Mouse (Mus musculus) heart, adult 11 months (tissue): ENCODE data around the gene Tbc1d8.

Experiments used
- DNase-seq: peaks from one replicate; pipeline ENCODE4 v3.0.0; 2022

Gene Tbc1d8

GRCm38 (mm10) chr1:39477064-39477463 lies 1.5 kb downstream of the Tbc1d8 start:
- DNase-seq: peak; percentile 90

- DNase-seq: no peak
These were observed 2.2 kb downstream of the Tbc1d8 start for GRCm38 (mm10) chr1:39476341-39476740.

- DNase-seq: peak; percentile 92
These were observed 4.0 kb downstream of the Tbc1d8 start for GRCm38 (mm10) chr1:39474516-39474915.

- no peak for DNase-seq
These were observed 7.2 kb downstream of the Tbc1d8 start for GRCm38 (mm10) chr1:39471298-39471902.

GRCm38 (mm10) chr1:39468982-39469381 lies 9.6 kb downstream of the Tbc1d8 start:
- DNase-seq: no peak

- peak; percentile 97 for DNase-seq
These were observed 12.0 kb downstream of the Tbc1d8 start for GRCm38 (mm10) chr1:39466526-39466925.

- no peak for DNase-seq
These were observed 13.8 kb downstream of the Tbc1d8 start for GRCm38 (mm10) chr1:39464760-39465159.

GRCm38 (mm10) chr1:39462937-39463444 lies 15.6 kb downstream of the Tbc1d8 start:
- DNase-seq: no peak

GRCm38 (mm10) chr1:39462036-39462435 lies 16.5 kb downstream of the Tbc1d8 start:
- no peak for DNase-seq

- no peak for DNase-seq
These were observed 18.1 kb downstream of the Tbc1d8 start for GRCm38 (mm10) chr1:39460495-39460894.

GRCm38 (mm10) chr1:39457887-39458874 lies 20.4 kb downstream of the Tbc1d8 start:
- DNase-seq: no peak

GRCm38 (mm10) chr1:39456421-39456853 lies 22.1 kb downstream of the Tbc1d8 start:
- no peak for DNase-seq

- no peak for DNase-seq
These were observed 23.1 kb downstream of the Tbc1d8 start for GRCm38 (mm10) chr1:39455350-39456023.

GRCm38 (mm10) chr1:39454783-39455175 lies 23.8 kb downstream of the Tbc1d8 start:
- DNase-seq: no peak

- no peak for DNase-seq
These were observed 24.3 kb downstream of the Tbc1d8 start for GRCm38 (mm10) chr1:39454108-39454782.

GRCm38 (mm10) chr1:39452203-39452602 lies 26.4 kb downstream of the Tbc1d8 start:
- DNase-seq: no peak

GRCm38 (mm10) chr1:39450069-39450728 lies 28.4 kb downstream of the Tbc1d8 start:
- DNase-seq: no peak

GRCm38 (mm10) chr1:39449251-39449790 lies 29.2 kb downstream of the Tbc1d8 start:
- DNase-seq: peak; percentile 93

GRCm38 (mm10) chr1:39448819-39449218 lies 29.7 kb downstream of the Tbc1d8 start:
- no peak for DNase-seq

GRCm38 (mm10) chr1:39448238-39448637 lies 30.3 kb downstream of the Tbc1d8 start:
- no peak for DNase-seq

- DNase-seq: no peak
These were observed 32.4 kb downstream of the Tbc1d8 start for GRCm38 (mm10) chr1:39446178-39446577.
